Mouse (Mus musculus) ovary, postnatal 14 days (tissue): ENCODE measurements at regions not wholly inside any gene's neighbourhood (a gene's known extent, or its start where the extent isn't known, plus 50 kb on each side); places are given as distances from the start of the nearest gene placed in this dataset.
"Not testable (repeated sequence)": the region's sequence is repeated elsewhere in the genome, so short reads cannot be mapped to it uniquely, and the experiment has no call there.

Experiments
- DNase-seq: peaks from one replicate; pipeline ENCODE4 v3.0.0; 2022; ENCODE audit warnings: low spot score

GRCm38 (mm10) chr10:57322717-57323424 lies 163.3 kb upstream of the Hsf2 start:
- no peak for DNase-seq

DNA sequence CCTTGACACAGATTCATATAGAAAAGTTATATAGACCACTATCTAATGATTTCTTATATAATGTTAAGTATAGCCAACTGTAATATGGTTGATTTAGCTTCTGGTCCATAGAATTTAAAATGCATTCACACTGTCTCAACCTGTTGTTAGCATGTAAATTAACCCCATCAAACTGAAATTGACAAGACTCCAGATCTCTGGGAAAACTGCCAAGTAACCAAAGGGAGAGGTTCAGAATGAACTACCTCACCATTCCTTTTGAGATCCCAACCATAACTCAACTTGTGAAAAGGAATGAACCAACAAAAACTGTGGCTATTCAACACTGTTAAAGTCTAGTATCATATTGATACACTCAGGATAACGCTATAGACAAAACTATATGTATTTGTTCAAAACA lies 162.0 kb upstream of the Hsf2 start:
- no peak for DNase-seq

DNA sequence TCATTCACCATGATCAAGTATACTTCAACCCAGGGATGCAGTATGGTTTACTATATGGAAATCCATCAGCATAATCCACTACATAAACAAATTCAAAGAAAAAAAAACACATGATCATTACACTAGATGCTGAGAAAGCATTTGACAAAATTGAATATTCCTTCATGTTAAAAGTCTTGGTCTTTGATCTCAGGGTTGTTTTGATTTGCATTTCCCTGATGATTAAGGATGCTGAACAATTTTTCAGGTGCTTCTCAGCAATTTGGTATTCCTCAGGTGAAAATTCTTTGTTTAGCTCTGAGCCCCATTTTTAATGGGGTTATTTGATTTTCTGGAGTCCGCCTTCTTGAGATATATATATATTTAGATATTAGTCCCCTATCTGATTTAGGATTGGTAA lies 123.4 kb upstream of the Hsf2 start:
- not testable (repeated sequence) for DNase-seq
